Mouse (Mus musculus): Measurements from ENCODE around the gene Glrx. TPM values are rescaled to one million over a fixed set of nuclear protein-coding genes. Genes with fewer than 3 reads are reported as not detected.
A peak's percentile ranks its signal among the peaks of the same experiment; 100 is the strongest.
"Not testable (repeated sequence)": the region's sequence is repeated elsewhere in the genome, so short reads cannot be mapped to it uniquely, and the experiment has no call there.

The Glrx gene
- polyA plus RNA-seq, 1 experiment from 2014 or later: 96.6 TPM

GRCm38 (mm10) chr13:75865486-75866184, 26.0 kb downstream of the Glrx start:
- Histone ChIP-seq H3K36me3 (peaks cover 12% of the 10 kb centered on the region; the same call in 1 of the 2 replicates), H3K4me2 (no peak overlapping the region), H3K27me3 (replicated peaks) (no peaks in the 10 kb centered on the region), H3K27ac (ENCODE audit: poor library complexity, severe bottlenecking) (no peak overlapping the region), H3K9me3 (replicated peaks) (no peaks in the 10 kb centered on the region), H3K4me1 (replicated peaks) (no peaks in the 10 kb centered on the region), H3K4me3 (no peak overlapping the region), H3K9ac (no peak overlapping the region)
- no peak for ATAC-seq (ENCODE audit: insufficient number of reproducible peaks, low FRiP score)

- 91% methylated on average over 2 of the region's 2 CpGs for WGBS
- ATAC-seq (ENCODE audit: insufficient number of reproducible peaks, low FRiP score): no peak
- no peaks in the 10 kb centered on the region for H3K4me1 ChIP-seq (replicated peaks)
- no peak overlapping the region for H3K4me3 ChIP-seq
- peaks cover 23% of the 10 kb centered on the region for H3K36me3 ChIP-seq
- H3K9ac ChIP-seq: no peak overlapping the region
- no peaks in the 10 kb centered on the region for H3K27me3 ChIP-seq (replicated peaks)
- H3K4me2 ChIP-seq: no peak overlapping the region
- no peaks in the 10 kb centered on the region for H3K9me3 ChIP-seq (replicated peaks)
- no peak overlapping the region for H3K27ac ChIP-seq (ENCODE audit: poor library complexity, severe bottlenecking)
Observed at GRCm38 (mm10) chr13:75867876-75868275, 28.2 kb downstream of the Glrx start.

GRCm38 (mm10) chr13:75874608-75875376, 35.1 kb downstream of the Glrx start:
- H3K9ac ChIP-seq: no peak overlapping the region
- ATAC-seq (ENCODE audit: insufficient number of reproducible peaks, low FRiP score): no peak

GRCm38 (mm10) chr13:75876188-75876587, 36.5 kb downstream of the Glrx start:
- H3K4me2 ChIP-seq; H3K9ac ChIP-seq; H3K9me3 ChIP-seq (replicated peaks); H3K27me3 ChIP-seq (replicated peaks); H3K4me1 ChIP-seq (replicated peaks); H3K27ac ChIP-seq (ENCODE audit: poor library complexity, severe bottlenecking); ATAC-seq (ENCODE audit: insufficient number of reproducible peaks, low FRiP score); H3K4me3 ChIP-seq: not testable (repeated sequence)
- H3K36me3 ChIP-seq: peaks cover 47% of the 10 kb centered on the region
- 83% methylated on average over 6 of the region's 7 CpGs for WGBS

More at GRCm38 (mm10) chr13:75874608-75875376, 35.1 kb downstream of the Glrx start:
- H3K4me1 ChIP-seq (replicated peaks): peaks cover 4% of the 10 kb centered on the region; the same call in 1 of the 2 replicates
- H3K27ac ChIP-seq (ENCODE audit: poor library complexity, severe bottlenecking): no peak overlapping the region
- H3K9me3 ChIP-seq (replicated peaks): no peaks in the 10 kb centered on the region
- H3K27me3 ChIP-seq (replicated peaks): no peaks in the 10 kb centered on the region
- WGBS: 26% methylated on average over 4 of the region's 4 CpGs
- H3K4me2 ChIP-seq: no peak overlapping the region
- peaks cover 47% of the 10 kb centered on the region for H3K36me3 ChIP-seq
- no peak overlapping the region for H3K4me3 ChIP-seq

GRCm38 (mm10) chr13:75876592-75876991, 36.9 kb downstream of the Glrx start:
- H3K36me3 ChIP-seq: peaks cover 45% of the 10 kb centered on the region
- ATAC-seq (ENCODE audit: insufficient number of reproducible peaks, low FRiP score): no peak
- H3K4me1 ChIP-seq (replicated peaks): peaks cover 4% of the 10 kb centered on the region; the same call in 1 of the 2 replicates

GRCm38 (mm10) chr13:75877907-75878306, 38.2 kb downstream of the Glrx start:
- Histone ChIP-seq H3K36me3 (peaks cover 38% of the 10 kb centered on the region), H3K27me3 (replicated peaks) (no peaks in the 10 kb centered on the region), H3K27ac (ENCODE audit: poor library complexity, severe bottlenecking) (no peak overlapping the region), H3K4me1 (replicated peaks) (peaks cover 4% of the 10 kb centered on the region; the same call in 1 of the 2 replicates), H3K4me2 (no peak overlapping the region), H3K4me3 (no peak overlapping the region), H3K9ac (no peak overlapping the region), H3K9me3 (replicated peaks) (no peaks in the 10 kb centered on the region)
- ATAC-seq (ENCODE audit: insufficient number of reproducible peaks, low FRiP score): no peak

More at GRCm38 (mm10) chr13:75876592-75876991, 36.9 kb downstream of the Glrx start:
- 80% methylated on average over 6 of the region's 6 CpGs for WGBS
- Histone ChIP-seq H3K9me3 (replicated peaks) (no peaks in the 10 kb centered on the region), H3K27me3 (replicated peaks) (no peaks in the 10 kb centered on the region), H3K4me3 (no peak overlapping the region), H3K9ac (no peak overlapping the region), H3K4me2 (no peak overlapping the region), H3K27ac (ENCODE audit: poor library complexity, severe bottlenecking) (no peak overlapping the region)

GRCm38 (mm10) chr13:75879756-75880155, 40.1 kb downstream of the Glrx start:
- no peak overlapping the region for H3K4me2 ChIP-seq
- H3K27me3 ChIP-seq (replicated peaks): no peaks in the 10 kb centered on the region
- H3K9ac ChIP-seq: no peak overlapping the region
- no peaks in the 10 kb centered on the region for H3K9me3 ChIP-seq (replicated peaks)
- ATAC-seq (ENCODE audit: insufficient number of reproducible peaks, low FRiP score): no peak
- 82% methylated on average over 3 of the region's 3 CpGs for WGBS
- H3K4me1 ChIP-seq (replicated peaks): peaks cover 10% of the 10 kb centered on the region
- H3K27ac ChIP-seq (ENCODE audit: poor library complexity, severe bottlenecking): no peak overlapping the region
- H3K36me3 ChIP-seq: peaks cover 31% of the 10 kb centered on the region
- no peak overlapping the region for H3K4me3 ChIP-seq

- no peak overlapping the region for H3K9ac ChIP-seq
- WGBS: 88% methylated on average over 2 of the region's 2 CpGs
- no peaks in the 10 kb centered on the region for H3K9me3 ChIP-seq (replicated peaks)
- no peak overlapping the region for H3K27ac ChIP-seq (ENCODE audit: poor library complexity, severe bottlenecking)
- no peak for ATAC-seq (ENCODE audit: insufficient number of reproducible peaks, low FRiP score)
- H3K4me1 ChIP-seq (replicated peaks): peaks cover 7% of the 10 kb centered on the region; the same call in 1 of the 2 replicates
- peaks cover 35% of the 10 kb centered on the region for H3K36me3 ChIP-seq
- no peaks in the 10 kb centered on the region for H3K27me3 ChIP-seq (replicated peaks)
- no peak overlapping the region for H3K4me3 ChIP-seq
- H3K4me2 ChIP-seq: no peak overlapping the region
Observed at GRCm38 (mm10) chr13:75880501-75880900, 40.8 kb downstream of the Glrx start.

- peaks cover 29% of the 10 kb centered on the region for H3K36me3 ChIP-seq
Observed at GRCm38 (mm10) chr13:75883792-75884191, 44.1 kb downstream of the Glrx start.

GRCm38 (mm10) chr13:75891868-75892267, 52.2 kb downstream of the Glrx start:
- 81% methylated on average over 4 of the region's 4 CpGs for WGBS
- H3K4me3 ChIP-seq: no peak overlapping the region
- H3K4me1 ChIP-seq (replicated peaks): no peaks in the 10 kb centered on the region
- peaks cover 48% of the 10 kb centered on the region for H3K36me3 ChIP-seq
- no peaks in the 10 kb centered on the region for H3K9me3 ChIP-seq (replicated peaks)
- no peak overlapping the region for H3K4me2 ChIP-seq
- H3K27me3 ChIP-seq (replicated peaks): no peaks in the 10 kb centered on the region
- H3K27ac ChIP-seq (ENCODE audit: poor library complexity, severe bottlenecking): no peak overlapping the region
- ATAC-seq (ENCODE audit: insufficient number of reproducible peaks, low FRiP score): no peak
- no peak overlapping the region for H3K9ac ChIP-seq

More at GRCm38 (mm10) chr13:75883792-75884191, 44.1 kb downstream of the Glrx start:
- Histone ChIP-seq H3K4me1 (replicated peaks) (peaks cover 7% of the 10 kb centered on the region; the same call in 1 of the 2 replicates), H3K27ac (ENCODE audit: poor library complexity, severe bottlenecking) (peak overlapping the region; percentile 60; the same call in 1 of the 2 replicates), H3K4me3 (no peak overlapping the region), H3K4me2 (no peak overlapping the region), H3K9ac (no peak overlapping the region), H3K9me3 (replicated peaks) (no peaks in the 10 kb centered on the region), H3K27me3 (replicated peaks) (no peaks in the 10 kb centered on the region)
- 46% methylated on average over 3 of the region's 3 CpGs for WGBS
- no peak for ATAC-seq (ENCODE audit: insufficient number of reproducible peaks, low FRiP score)

- Histone ChIP-seq H3K9me3 (replicated peaks) (no peaks in the 10 kb centered on the region), H3K36me3 (peaks cover 47% of the 10 kb centered on the region), H3K4me3 (no peak overlapping the region), H3K4me2 (no peak overlapping the region), H3K4me1 (replicated peaks) (no peaks in the 10 kb centered on the region), H3K27ac (ENCODE audit: poor library complexity, severe bottlenecking) (no peak overlapping the region), H3K27me3 (replicated peaks) (no peaks in the 10 kb centered on the region), H3K9ac (no peak overlapping the region)
- no peak for ATAC-seq (ENCODE audit: insufficient number of reproducible peaks, low FRiP score)
- WGBS: 76% methylated on average over 3 of the region's 3 CpGs
Observed at GRCm38 (mm10) chr13:75892291-75892690, 52.6 kb downstream of the Glrx start.
